Mouse (Mus musculus): ENCODE results near the gene Glb1l. TPM values are rescaled to one million over a fixed set of nuclear protein-coding genes. Genes with fewer than 3 reads are reported as not detected.

Gene Glb1l
- polyA plus RNA-seq, 2 experiments, result 17.7 to 41.4 TPM

DNA sequence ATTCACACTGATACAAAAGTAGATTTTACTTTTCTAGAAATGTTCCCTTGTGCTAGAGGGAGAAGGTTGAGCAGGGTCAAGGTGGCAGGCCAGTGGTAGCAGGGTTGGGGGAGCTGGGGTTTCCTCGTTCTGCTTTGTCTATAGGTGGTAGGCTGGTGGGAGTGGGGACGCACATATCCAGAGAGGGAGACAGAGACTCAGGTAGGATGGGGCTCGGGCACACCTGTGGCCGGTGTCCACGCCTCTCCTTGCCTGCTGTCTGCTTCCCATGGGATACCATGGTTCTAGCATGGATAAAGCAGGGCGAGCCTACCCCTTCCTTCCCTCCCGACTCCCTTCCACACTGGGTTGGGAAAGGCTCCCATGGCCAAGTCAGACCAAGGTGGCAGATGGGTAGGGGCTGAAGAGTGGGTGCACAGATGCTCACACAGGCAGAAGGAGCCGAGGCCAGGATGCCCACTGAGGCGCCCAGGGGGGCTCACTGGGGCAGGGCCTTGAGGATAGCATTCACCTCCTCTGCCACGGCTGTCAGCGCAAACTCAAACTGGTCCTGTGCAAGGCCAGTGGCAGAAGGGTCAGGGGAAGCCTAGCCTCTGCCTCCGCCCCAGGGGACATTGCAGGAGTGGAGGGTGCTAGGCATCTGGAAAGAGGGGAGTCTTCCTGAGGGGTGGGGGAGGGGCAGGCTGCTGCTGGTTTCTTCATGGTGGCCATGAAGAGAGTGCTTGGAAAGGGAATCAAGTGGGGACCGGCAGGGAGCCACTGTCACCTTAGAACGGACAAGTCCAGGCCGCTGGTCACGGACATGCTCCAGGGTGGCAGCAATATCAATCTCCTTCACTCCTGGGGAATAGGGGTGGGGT is 36.7 kb upstream of the Glb1l start:
- TF ChIP-seq POLR2A (IDR thresholded peaks at IDR 0.05; ENCODE audit: borderline replicate concordance, extremely low read depth, insufficient read depth, insufficient read length), result no peak
- no peak overlapping the region for H3K27ac ChIP-seq (replicated peaks; ENCODE audit: low read depth, low read length)

DNA sequence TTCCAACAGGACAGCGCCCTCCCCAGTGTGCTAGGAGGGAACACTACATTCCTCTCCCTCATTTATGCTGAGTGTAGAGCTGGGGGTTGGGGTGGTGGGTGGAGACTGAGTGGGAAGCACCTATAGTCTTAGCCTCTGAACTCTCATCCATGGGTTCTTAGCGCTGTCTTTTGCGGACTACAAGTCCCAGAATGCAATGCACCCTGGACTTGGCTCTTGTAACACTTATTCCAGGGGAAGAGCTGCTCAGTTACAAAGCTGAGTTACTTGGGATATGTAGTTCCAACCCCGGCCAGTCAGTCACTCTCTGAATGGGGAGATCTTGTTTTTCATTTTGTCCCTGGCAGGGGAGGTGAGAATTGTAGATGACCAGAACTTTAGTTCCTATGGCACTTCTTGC is 34.2 kb upstream of the Glb1l start:
- ATAC-seq (ENCODE audit: low FRiP score, low read depth) (peak; percentile 53; the same call in 1 of the 2 replicates), DNase-seq (ENCODE audit: low spot score) (peak; percentile 49)
- Histone ChIP-seq H3K27ac (replicated peaks; ENCODE audit: low read depth, low read length) (no peak overlapping the region), H3K4me1 (ENCODE audit: control insufficient read depth, insufficient read depth, low read length) (no peaks in the 10 kb centered on the region; the same call in 1 of the 2 replicates), H3K9me3 (ENCODE audit: control insufficient read depth, low read length) (no peaks in the 10 kb centered on the region), H3K9ac (ENCODE audit: low read depth, low read length, severe bottlenecking) (no peak overlapping the region), H3K4me2 (replicated peaks; ENCODE audit: low read depth, low read length, severe bottlenecking) (no peak overlapping the region), H3K4me3 (replicated peaks; ENCODE audit: low read length) (no peak overlapping the region), H3K27me3 (ENCODE audit: control insufficient read depth, insufficient read depth, low read length) (no peaks in the 10 kb centered on the region), H3K36me3 (ENCODE audit: control insufficient read depth, insufficient read depth, low read length) (peaks cover 36% of the 10 kb centered on the region)
- WGBS, result 17% methylated on average over 4 of the region's 4 CpGs
- TF ChIP-seq POLR2A (IDR thresholded peaks at IDR 0.05; ENCODE audit: borderline replicate concordance, extremely low read depth, insufficient read depth, insufficient read length), result no peak

More for the DNA sequence above, 36.7 kb upstream of the Glb1l start:
- Histone ChIP-seq H3K4me1 (ENCODE audit: control insufficient read depth, insufficient read depth, low read length) (peaks cover 7% of the 10 kb centered on the region; the same call in 1 of the 2 replicates), H3K4me2 (replicated peaks; ENCODE audit: low read depth, low read length, severe bottlenecking) (no peak overlapping the region), H3K4me3 (replicated peaks; ENCODE audit: low read length) (no peak overlapping the region), H3K36me3 (ENCODE audit: control insufficient read depth, insufficient read depth, low read length) (peaks cover 18% of the 10 kb centered on the region), H3K9ac (ENCODE audit: low read depth, low read length, severe bottlenecking) (no peak overlapping the region), H3K27me3 (ENCODE audit: control insufficient read depth, insufficient read depth, low read length) (no peaks in the 10 kb centered on the region), H3K9me3 (ENCODE audit: control insufficient read depth, low read length) (no peaks in the 10 kb centered on the region)
- 82% methylated on average over 16 of the region's 16 CpGs for WGBS
- DNase-seq (ENCODE audit: low spot score), result no peak
- no peak for ATAC-seq (ENCODE audit: low FRiP score, low read depth)

DNA sequence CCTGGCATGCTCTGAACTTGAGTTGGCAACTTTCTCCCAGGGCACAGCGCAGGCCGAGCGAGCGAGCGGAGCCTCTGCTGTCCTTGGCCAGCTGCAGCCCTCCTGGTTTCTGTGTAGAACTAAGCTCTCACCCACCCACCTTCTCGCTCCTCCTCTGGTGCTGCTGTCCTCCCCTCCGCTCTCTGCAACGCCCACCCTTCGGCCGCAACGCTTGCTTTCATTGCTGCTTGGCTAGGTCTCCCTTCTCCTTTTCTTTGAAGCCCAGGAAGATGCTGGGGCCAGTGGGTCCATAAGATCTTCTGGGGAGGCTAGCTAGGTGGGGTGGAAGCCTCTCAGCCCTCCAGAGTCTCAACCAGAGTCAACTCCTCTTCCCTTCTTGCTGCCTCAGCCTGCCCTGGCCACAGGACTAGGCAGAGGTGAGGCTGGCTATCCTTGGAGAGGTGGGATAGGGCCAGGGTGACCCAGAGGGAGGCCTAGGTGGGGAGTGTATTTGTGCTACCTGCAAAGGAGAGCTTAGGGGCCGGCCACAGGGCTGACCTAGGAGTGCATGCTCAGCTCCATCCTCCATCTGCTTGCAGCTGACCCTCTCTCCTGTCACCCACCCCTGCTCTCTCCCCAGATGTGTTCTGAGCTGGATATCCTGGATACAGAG is 33.7 kb upstream of the Glb1l start:
- ATAC-seq (ENCODE audit: low FRiP score, low read depth), result no peak
- H3K36me3 ChIP-seq (ENCODE audit: control insufficient read depth, insufficient read depth, low read length), result peaks cover 41% of the 10 kb centered on the region
- no peaks in the 10 kb centered on the region for H3K9me3 ChIP-seq (ENCODE audit: control insufficient read depth, low read length)
- no peaks in the 10 kb centered on the region for H3K27me3 ChIP-seq (ENCODE audit: control insufficient read depth, insufficient read depth, low read length)
- 92% methylated on average over 12 of the region's 12 CpGs for WGBS
- H3K4me2 ChIP-seq (replicated peaks; ENCODE audit: low read depth, low read length, severe bottlenecking), result no peak overlapping the region
- H3K4me1 ChIP-seq (ENCODE audit: control insufficient read depth, insufficient read depth, low read length), result no peaks in the 10 kb centered on the region; the same call in 1 of the 2 replicates
- DNase-seq (ENCODE audit: low spot score), result no peak
- no peak overlapping the region for H3K27ac ChIP-seq (replicated peaks; ENCODE audit: low read depth, low read length)
- no peak for TF ChIP-seq POLR2A (IDR thresholded peaks at IDR 0.05; ENCODE audit: borderline replicate concordance, extremely low read depth, insufficient read depth, insufficient read length)
- no peak overlapping the region for H3K9ac ChIP-seq (ENCODE audit: low read depth, low read length, severe bottlenecking)
- no peak overlapping the region for H3K4me3 ChIP-seq (replicated peaks; ENCODE audit: low read length)

DNA sequence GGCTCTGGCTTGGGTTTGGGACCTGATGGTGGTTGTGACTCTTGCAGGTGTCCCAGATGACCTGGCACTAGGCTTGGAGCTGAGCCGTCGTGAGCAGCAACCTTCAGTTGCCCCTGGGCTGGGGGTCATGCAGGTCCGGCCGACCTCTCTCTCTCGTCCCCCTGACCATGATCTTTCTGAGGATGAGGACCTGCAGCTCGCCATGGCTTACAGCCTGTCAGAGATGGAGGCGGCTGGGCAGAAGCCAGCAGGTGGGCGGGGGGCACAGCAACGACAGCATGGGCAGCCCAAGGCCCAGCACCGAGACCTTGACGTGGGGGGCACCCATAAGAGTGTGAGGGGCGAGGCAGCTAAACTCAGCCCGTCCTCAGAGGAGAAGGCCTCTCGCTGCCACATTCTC is 32.8 kb upstream of the Glb1l start:
- WGBS, result 87% methylated on average over 14 of the region's 14 CpGs
- ATAC-seq (ENCODE audit: low FRiP score, low read depth), result no peak
- Histone ChIP-seq H3K4me3 (replicated peaks; ENCODE audit: low read length) (no peak overlapping the region), H3K4me2 (replicated peaks; ENCODE audit: low read depth, low read length, severe bottlenecking) (no peak overlapping the region), H3K4me1 (ENCODE audit: control insufficient read depth, insufficient read depth, low read length) (no peaks in the 10 kb centered on the region; the same call in 1 of the 2 replicates), H3K9me3 (ENCODE audit: control insufficient read depth, low read length) (no peaks in the 10 kb centered on the region), H3K9ac (ENCODE audit: low read depth, low read length, severe bottlenecking) (no peak overlapping the region), H3K27ac (replicated peaks; ENCODE audit: low read depth, low read length) (no peak overlapping the region), H3K36me3 (ENCODE audit: control insufficient read depth, insufficient read depth, low read length) (peaks cover 44% of the 10 kb centered on the region), H3K27me3 (ENCODE audit: control insufficient read depth, insufficient read depth, low read length) (no peaks in the 10 kb centered on the region)
- no peak for DNase-seq (ENCODE audit: low spot score)
- no peak for TF ChIP-seq POLR2A (IDR thresholded peaks at IDR 0.05; ENCODE audit: borderline replicate concordance, extremely low read depth, insufficient read depth, insufficient read length)

DNA sequence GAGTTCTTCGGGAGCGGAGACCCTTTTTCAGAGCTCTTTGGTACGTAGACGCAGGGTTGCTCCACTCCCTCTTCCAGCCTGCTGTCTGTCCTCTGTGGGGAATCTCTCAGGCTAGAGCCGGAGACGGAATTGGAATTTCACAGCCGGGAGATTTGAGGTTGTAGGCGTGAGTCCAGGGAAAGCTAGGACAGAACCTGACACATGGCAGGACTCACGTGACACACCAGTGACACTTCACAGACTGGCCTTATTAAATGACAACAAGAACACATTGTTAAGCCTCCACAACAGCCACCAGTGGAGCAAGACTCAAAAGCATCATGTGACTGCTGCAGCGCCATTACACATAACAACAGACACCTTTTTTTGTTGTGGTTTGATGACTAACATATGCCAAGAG is 29.0 kb upstream of the Glb1l start:
- Histone ChIP-seq H3K4me3 (replicated peaks; ENCODE audit: low read length) (no peak overlapping the region), H3K4me2 (replicated peaks; ENCODE audit: low read depth, low read length, severe bottlenecking) (no peak overlapping the region), H3K27me3 (ENCODE audit: control insufficient read depth, insufficient read depth, low read length) (no peaks in the 10 kb centered on the region), H3K4me1 (ENCODE audit: control insufficient read depth, insufficient read depth, low read length) (no peaks in the 10 kb centered on the region; the same call in 1 of the 2 replicates), H3K36me3 (ENCODE audit: control insufficient read depth, insufficient read depth, low read length) (peaks cover 44% of the 10 kb centered on the region), H3K9ac (ENCODE audit: low read depth, low read length, severe bottlenecking) (no peak overlapping the region), H3K27ac (replicated peaks; ENCODE audit: low read depth, low read length) (no peak overlapping the region), H3K9me3 (ENCODE audit: control insufficient read depth, low read length) (no peaks in the 10 kb centered on the region)
- no peak for ATAC-seq (ENCODE audit: low FRiP score, low read depth)
- WGBS, result 45% methylated on average over 10 of the region's 10 CpGs
- TF ChIP-seq POLR2A (IDR thresholded peaks at IDR 0.05; ENCODE audit: borderline replicate concordance, extremely low read depth, insufficient read depth, insufficient read length), result no peak
- DNase-seq (ENCODE audit: low spot score), result no peak
